Mouse (Mus musculus) intestine, embryonic 14.5 days (tissue): Measurements from ENCODE around the gene Gm28048. TPM values are rescaled to one million over a fixed set of nuclear protein-coding genes. Genes with fewer than 3 reads are reported as not detected.

ENCODE experiments used
- ATAC-seq: fragments of 200-750 bp; cut with Nextera tagmentation; replicated peaks from 2 replicates; pipeline ENCODE4 v1.8.0; 2017; ENCODE audit warnings: low read depth, moderate number of reproducible peaks, moderate TSS enrichment, moderate library complexity; ENCODE audit not compliant: low FRiP score, low TSS enrichment
- DNase-seq: peaks from one replicate; pipeline ENCODE4 v3.0.0-alpha.2; 2018; ENCODE audit warnings: low spot score
- H3K27ac ChIP-seq: fragments of 300-500 bp; sonication (generic); 2 replicates; pipeline ENCODE4 v1.5.1; 2014; ENCODE audit warnings: low read depth, mild to moderate bottlenecking, control low read depth
- H3K27me3 ChIP-seq: fragments of 300-500 bp; sonication (generic); replicated peaks from 2 replicates; pipeline ENCODE4 v1.6.1; 2014; ENCODE audit warnings: low read length, control low read depth; ENCODE audit not compliant: control insufficient read depth, insufficient read depth
- H3K36me3 ChIP-seq: fragments of 300-500 bp; sonication (generic); 2 replicates; pipeline ENCODE4 v1.6.1; 2014; ENCODE audit warnings: low read length, control low read depth; ENCODE audit not compliant: control insufficient read depth, insufficient read depth
- H3K4me1 ChIP-seq: fragments of 300-500 bp; sonication (generic); replicated peaks from 2 replicates; pipeline ENCODE4 v1.6.1; 2014; ENCODE audit warnings: low read length, control low read depth, mixed read lengths; ENCODE audit not compliant: control insufficient read depth, insufficient read depth
- H3K4me2 ChIP-seq: fragments of 300-500 bp; sonication (generic); 2 replicates; pipeline ENCODE4 v1.6.1; 2014; ENCODE audit warnings: low read length
- H3K4me3 ChIP-seq: fragments of 300-500 bp; sonication (generic); 2 replicates; pipeline ENCODE4 v1.5.1; 2014; ENCODE audit warnings: low read depth, low read length, control low read depth, mixed read lengths
- H3K9ac ChIP-seq: fragments of 300-500 bp; sonication (generic); 2 replicates; pipeline ENCODE4 v1.6.1; 2014; ENCODE audit warnings: mild to moderate bottlenecking, low read length
- H3K9me3 ChIP-seq: fragments of 300-500 bp; sonication (generic); 2 replicates; pipeline ENCODE4 v1.6.1; 2016; ENCODE audit warnings: low read length, control low read depth; ENCODE audit not compliant: control insufficient read depth
- WGBS: fragments of 180-500 bp; shearing (Covaris S2); extraction: QIAGEN DNeasy Blood & Tissue Kit; methylation state at CpG from one replicate; pipeline ENCODE4 v1.1.7; 2014; 5-methylcytosine and 5-hydroxymethylcytosine counted together
- polyA plus RNA-seq: library from polyadenylated mRNA; unstranded; fragments of >200 nt; fragmentation: Nextera tagmentation; extraction: Ambion mirVana; gene quantifications from 2 replicates; pipeline ENCODE4 v1.2.1, GENCODE M21; 2014

Gm28048 gene
- 15.2 and 16.0 TPM in 2 replicates for polyA plus RNA-seq

DNA sequence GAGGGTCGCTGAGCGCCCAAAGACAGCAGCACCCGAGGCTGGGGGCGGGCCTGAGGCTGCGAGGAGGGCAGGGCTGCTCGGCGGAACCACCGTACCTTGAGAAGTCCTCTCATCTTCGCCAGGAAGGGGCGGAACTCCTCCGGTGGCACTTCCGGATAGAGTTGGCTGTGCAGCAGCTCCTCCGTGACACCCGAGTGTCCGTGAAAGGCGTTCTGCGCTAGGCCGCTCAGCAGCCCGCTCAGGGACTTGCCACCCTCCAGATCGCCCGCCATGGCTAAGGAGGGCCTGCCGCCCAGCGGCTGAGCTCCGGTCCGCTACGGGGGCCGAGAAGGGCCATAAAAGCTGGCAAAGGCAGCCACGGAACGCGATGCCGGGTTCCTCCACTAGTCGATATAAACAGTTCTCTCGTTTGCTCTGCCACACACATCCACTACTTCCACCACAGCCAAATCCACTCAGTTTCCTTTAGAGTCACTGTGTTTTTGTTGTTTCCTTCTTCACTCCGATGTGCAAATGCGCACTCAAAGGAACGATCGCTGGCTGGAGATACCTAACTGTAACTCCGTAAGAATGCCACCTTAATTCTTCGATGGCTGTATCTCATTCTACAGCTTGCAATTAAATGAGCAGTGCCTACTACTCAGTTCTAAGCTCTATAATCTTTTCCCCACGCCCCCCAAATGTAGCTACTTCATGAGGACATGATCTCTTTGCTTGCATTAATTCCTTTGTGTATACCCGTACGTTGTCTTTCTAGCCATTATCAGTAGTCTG is at the start of gene Gm28048, which contains the start of gene Commd1:
Gm28048 (minus strand) TSS at position 107 of the 774 bp plus-strand sequence.
Commd1 (minus strand) TSS at position 399 of the 774 bp plus-strand sequence.
- DNase-seq (peak; percentile 98), ATAC-seq (peak; percentile 95)
- Histone ChIP-seq H3K9me3 (no peaks in the 10 kb centered on the region), H3K4me3 (peak within 1 kb of the TSS; percentile 59), H3K4me2 (peak within 1 kb of the TSS; percentile 64), H3K27me3 (no peaks in the 10 kb centered on the region), H3K27ac (peak within 1 kb of the TSS; percentile 97), H3K36me3 (peaks cover 17% of the 10 kb centered on the region), H3K9ac (peak within 1 kb of the TSS; percentile 70), H3K4me1 (peaks cover 5% of the 10 kb centered on the region)
- WGBS = 4% methylated on average over 41 of the region's 42 CpGs

DNA sequence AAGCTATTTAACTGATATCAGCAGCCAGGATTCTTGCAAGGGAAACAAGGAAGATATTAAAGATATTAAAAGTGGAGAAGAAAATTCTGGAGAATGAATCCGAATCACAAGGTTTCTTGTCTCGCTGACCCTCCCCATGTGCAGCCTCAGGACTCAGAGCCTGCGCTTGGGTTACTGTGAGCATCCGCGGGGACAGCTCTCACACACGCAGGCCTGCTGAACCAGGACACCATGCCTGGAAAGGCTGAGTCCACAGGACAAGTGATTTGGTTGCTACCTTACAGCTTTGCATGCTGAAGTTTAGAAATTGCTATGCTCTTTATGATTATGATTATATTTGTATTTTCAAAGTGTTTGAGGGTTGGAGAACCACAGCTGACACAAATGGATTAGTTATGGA is 47.5 kb upstream of the Gm28048 start:
- H3K4me3 ChIP-seq = no peak overlapping the region
- DNase-seq (no peak), ATAC-seq (no peak)
- H3K9ac ChIP-seq = no peak overlapping the region
- WGBS = 65% methylated on average over 6 of the region's 6 CpGs
- H3K27ac ChIP-seq = no peak overlapping the region
- H3K4me1 ChIP-seq = no peaks in the 10 kb centered on the region
- no peaks in the 10 kb centered on the region for H3K9me3 ChIP-seq
- H3K36me3 ChIP-seq = no peaks in the 10 kb centered on the region
- H3K4me2 ChIP-seq = no peak overlapping the region
- no peaks in the 10 kb centered on the region for H3K27me3 ChIP-seq

DNA sequence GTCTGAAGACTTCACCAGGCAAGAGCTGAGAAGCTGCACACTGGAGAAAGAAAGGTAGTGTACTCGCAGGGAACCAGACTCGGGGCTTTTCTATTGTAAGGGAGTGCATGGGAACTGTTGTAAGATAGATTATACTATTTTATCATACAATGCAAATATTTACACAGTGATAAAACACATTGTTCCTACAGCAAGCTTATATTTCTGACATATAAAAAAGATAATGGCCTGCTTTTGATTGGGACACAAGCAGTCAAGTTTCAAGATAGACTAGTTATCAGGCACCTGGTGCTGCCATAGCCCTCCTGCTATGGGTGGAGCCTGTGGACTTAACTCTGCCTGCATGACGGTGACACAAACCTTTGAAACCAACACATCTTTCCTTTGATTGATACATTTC is 47.1 kb upstream of the Gm28048 start:
- no peaks in the 10 kb centered on the region for H3K9me3 ChIP-seq
- WGBS = 45% methylated on average over 3 of the region's 3 CpGs
- H3K27me3 ChIP-seq = no peaks in the 10 kb centered on the region
- no peaks in the 10 kb centered on the region for H3K36me3 ChIP-seq
- no peak overlapping the region for H3K4me3 ChIP-seq
- no peak for DNase-seq
- H3K4me1 ChIP-seq = no peaks in the 10 kb centered on the region
- ATAC-seq = no peak
- no peak overlapping the region for H3K4me2 ChIP-seq
- H3K27ac ChIP-seq = no peak overlapping the region
- no peak overlapping the region for H3K9ac ChIP-seq

DNA sequence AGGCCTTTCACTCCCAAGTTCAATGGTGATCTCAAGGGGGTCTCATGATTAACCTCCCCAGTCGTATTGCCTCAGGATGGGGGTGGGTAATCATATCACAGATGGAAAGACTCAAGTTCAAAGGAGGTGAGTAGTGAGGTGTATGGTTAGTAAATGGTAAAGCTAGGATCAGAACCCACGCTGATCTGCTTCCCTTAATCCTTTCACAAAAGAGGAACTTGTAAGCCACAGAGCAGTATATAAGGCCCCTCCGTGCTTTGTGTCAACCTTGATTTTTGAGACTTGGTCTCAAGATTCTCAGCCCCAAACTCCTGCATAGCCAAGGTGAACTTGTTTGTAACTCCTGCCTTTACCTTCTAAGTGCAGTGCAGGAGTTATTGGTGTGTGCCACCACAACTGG is 42.3 kb upstream of the Gm28048 start:
- no peak for DNase-seq
- 85% methylated on average over 3 of the region's 3 CpGs for WGBS

DNA sequence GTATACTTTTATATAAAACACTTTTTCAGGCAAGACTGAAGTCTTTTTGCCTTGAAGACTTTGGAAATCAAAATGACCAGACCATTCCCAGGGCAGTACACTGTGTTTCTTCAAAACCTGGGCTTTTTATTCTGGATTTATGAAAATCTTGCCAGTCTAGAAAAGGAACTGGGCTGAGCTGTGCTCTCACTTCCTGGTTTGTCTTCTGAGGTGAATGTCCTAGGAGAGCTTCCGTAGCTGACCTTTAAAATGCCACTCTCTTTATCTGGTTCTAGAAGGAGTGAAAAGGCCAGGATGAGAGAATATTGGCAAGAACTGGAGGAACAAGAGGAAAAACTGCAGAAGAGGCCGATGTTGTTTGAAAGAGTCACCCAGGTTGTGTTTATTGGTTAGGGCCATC is 41.3 kb upstream of the Gm28048 start:
- Histone ChIP-seq H3K4me1 (no peaks in the 10 kb centered on the region), H3K4me2 (no peak overlapping the region), H3K36me3 (no peaks in the 10 kb centered on the region), H3K27me3 (no peaks in the 10 kb centered on the region), H3K9ac (no peak overlapping the region), H3K9me3 (no peaks in the 10 kb centered on the region), H3K27ac (no peak overlapping the region), H3K4me3 (no peak overlapping the region)
- DNase-seq (no peak), ATAC-seq (no peak)
- WGBS = 86% methylated on average over 2 of the region's 2 CpGs

More for the DNA sequence above, 42.3 kb upstream of the Gm28048 start:
- Histone ChIP-seq H3K36me3 (no peaks in the 10 kb centered on the region), H3K4me1 (no peaks in the 10 kb centered on the region), H3K4me3 (no peak overlapping the region), H3K27ac (no peak overlapping the region), H3K9ac (no peak overlapping the region), H3K27me3 (no peaks in the 10 kb centered on the region), H3K9me3 (no peaks in the 10 kb centered on the region), H3K4me2 (no peak overlapping the region)
- no peak for ATAC-seq

DNA sequence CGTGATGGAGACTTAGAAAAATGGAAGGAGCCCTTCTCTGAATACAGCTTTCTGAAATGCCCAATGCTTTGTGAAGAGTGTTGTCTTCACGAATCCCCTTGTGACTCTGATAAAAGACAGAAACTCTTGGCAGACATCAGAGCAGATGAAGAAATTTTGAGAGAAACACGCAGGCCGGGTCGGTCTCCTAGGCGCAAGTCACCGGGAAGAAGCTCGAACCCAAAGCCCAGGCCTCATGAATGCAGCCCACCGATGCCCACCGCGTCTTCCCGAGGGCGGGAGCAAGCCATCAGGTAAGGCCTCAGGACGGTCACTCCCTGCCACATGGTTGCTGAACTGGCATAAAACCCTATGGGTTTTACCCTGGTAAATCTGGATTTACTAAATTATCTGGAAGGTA is 39.0 kb upstream of the Gm28048 start:
- no peaks in the 10 kb centered on the region for H3K4me1 ChIP-seq
- no peak for DNase-seq
- WGBS = 90% methylated on average over 14 of the region's 14 CpGs

DNA sequence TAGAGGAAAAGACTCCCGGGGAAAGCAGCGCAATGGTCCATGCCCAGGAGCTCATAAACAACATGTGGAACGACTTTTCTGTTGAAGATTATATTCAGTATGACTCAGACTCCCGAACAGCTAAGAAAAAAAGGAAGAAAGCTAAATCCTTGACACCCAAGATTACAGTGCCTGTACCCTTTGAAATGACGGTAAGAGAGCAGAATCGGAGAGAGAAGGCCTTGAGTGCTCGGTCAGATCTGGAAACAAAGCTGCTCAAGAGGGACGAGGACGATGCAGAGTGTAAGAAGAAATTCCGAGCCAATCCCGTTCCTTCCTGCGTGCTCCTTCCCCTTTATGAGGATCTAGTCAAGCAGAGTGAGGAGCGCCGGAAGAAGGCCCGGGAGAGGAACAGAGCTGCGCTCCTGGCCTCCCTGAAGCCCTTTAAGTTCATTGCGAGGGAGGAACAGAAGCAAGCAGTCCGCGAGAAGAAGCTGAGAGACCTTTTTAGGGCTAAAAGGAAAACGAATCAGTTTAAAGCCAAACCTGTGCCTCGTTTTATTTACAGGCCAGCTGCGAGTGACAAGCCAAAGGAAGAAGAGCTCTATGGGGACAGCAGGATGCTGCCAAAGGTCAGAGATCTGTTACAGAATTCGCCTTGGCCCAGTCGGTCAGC is 38.4 kb upstream of the Gm28048 start:
- 67% methylated on average over 24 of the region's 24 CpGs for WGBS
- Histone ChIP-seq H3K27ac (no peak overlapping the region), H3K27me3 (no peaks in the 10 kb centered on the region), H3K4me3 (no peak overlapping the region), H3K9me3 (no peaks in the 10 kb centered on the region), H3K36me3 (no peaks in the 10 kb centered on the region), H3K4me2 (no peak overlapping the region), H3K4me1 (no peaks in the 10 kb centered on the region), H3K9ac (no peak overlapping the region)
- DNase-seq (no peak), ATAC-seq (no peak)

More for the DNA sequence above, 39.0 kb upstream of the Gm28048 start:
- no peak overlapping the region for H3K4me2 ChIP-seq
- H3K9me3 ChIP-seq = no peaks in the 10 kb centered on the region
- no peak overlapping the region for H3K9ac ChIP-seq
- no peak overlapping the region for H3K4me3 ChIP-seq
- H3K36me3 ChIP-seq = no peaks in the 10 kb centered on the region
- no peak for ATAC-seq
- no peak overlapping the region for H3K27ac ChIP-seq
- no peaks in the 10 kb centered on the region for H3K27me3 ChIP-seq

DNA sequence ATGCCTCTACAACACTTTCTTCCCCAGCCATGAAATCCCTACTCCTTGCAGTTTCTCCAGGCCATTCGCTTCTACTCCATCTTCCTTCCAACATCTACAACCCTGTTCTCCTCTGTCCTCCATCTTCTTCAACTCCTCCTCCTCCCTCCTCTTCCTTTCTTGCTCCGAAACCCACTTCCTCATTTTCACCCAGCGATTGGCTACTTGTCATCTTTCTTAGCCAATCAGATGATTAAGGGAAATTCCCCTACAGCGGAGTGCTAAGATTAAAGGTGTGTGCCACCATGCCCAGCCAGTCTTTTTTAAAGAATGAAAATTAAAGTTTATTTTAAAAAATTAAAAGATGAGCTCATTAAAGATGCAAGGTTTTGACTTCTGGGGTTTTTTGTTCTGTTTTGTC is 36.1 kb upstream of the Gm28048 start:
- ATAC-seq (no peak), DNase-seq (no peak)
- H3K27me3 ChIP-seq = no peaks in the 10 kb centered on the region
- no peaks in the 10 kb centered on the region for H3K4me1 ChIP-seq
- H3K4me2 ChIP-seq = no peak overlapping the region
- H3K9ac ChIP-seq = no peak overlapping the region
- 85% methylated on average over 4 of the region's 4 CpGs for WGBS
- no peak overlapping the region for H3K4me3 ChIP-seq
- no peaks in the 10 kb centered on the region for H3K9me3 ChIP-seq
- H3K27ac ChIP-seq = no peak overlapping the region
- H3K36me3 ChIP-seq = no peaks in the 10 kb centered on the region
